Mouse (Mus musculus) layer of hippocampus, adult 8-10 months (tissue): ENCODE measurements around the gene Prnp. TPM values are rescaled to one million over a fixed set of nuclear protein-coding genes. Genes with fewer than 3 reads are reported as not detected.

Source experiments
- DNase-seq, 2 experiments: peaks; one replicate each; pipeline ENCODE4 v3.0.0; 2022; ENCODE audit warnings: low spot score in 2 of 2
- total RNA-seq, 4 experiments: library from RNA; stranded (reverse); gene quantifications; 2 replicates each; pipeline ENCODE4 v1.2.4; 2022

Gene Prnp
- total RNA-seq, 4 experiments from 2014 or later: 1,012 to 1,060 (median 1,025) TPM

DNA sequence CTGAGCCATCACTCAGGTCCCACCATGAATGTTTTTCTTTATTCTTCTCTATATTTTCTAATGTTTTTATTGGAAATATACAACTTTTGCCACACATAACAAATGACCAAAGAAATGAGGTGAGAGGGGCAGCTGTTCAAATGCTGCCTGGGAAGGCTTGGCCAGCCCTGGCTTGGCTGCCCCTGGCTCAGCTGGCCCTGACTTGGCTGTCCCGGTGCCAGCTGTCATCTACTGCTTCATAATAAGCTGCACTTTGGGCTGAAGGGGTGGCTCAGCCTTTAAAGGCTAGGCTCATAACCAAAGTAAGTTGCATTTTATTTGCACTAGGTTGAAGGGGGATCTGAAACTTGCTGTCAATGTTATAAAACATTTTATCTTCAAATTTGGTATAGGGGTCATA lies 2.9 kb upstream of the Prnp start:
- DNase-seq: no peak

- DNase-seq: no peak
Measured at GRCm38 (mm10) chr2:131907311-131907710, 2.4 kb upstream of the Prnp start.

DNA sequence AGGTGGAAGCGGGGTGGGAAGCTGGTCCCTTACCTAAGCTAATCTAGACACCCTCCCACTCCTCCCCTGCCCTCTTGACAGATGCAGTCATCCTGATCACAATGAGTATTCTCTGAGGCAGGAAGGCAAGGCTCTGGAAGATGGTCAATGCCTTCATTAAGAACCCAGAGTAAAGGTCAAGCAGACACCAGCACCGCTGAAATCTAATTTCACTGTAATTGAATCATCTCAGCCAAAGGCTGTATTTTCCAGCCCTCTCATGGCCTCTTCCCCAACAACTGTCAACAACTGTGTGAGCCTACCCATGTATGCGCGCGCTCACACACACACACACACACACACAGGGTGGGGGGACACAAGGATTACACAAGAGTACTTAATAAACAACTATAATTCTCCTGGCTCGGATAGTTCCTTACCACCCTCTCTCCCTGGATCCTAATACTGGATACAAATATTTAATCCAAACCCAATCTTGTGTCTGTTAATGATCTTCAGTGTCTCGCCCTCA lies 1.3 kb upstream of the Prnp start:
- no peak for DNase-seq

- no peak for DNase-seq
Measured at GRCm38 (mm10) chr2:131908906-131909305, 822 bp upstream of the Prnp start.

- DNase-seq: no peak
Measured at GRCm38 (mm10) chr2:131910847-131911246, 1.1 kb downstream of the Prnp start.

GRCm38 (mm10) chr2:131911341-131911740 lies 1.6 kb downstream of the Prnp start:
- no peak for DNase-seq

GRCm38 (mm10) chr2:131912526-131913258 lies 3.0 kb downstream of the Prnp start:
- no peak for DNase-seq

DNA sequence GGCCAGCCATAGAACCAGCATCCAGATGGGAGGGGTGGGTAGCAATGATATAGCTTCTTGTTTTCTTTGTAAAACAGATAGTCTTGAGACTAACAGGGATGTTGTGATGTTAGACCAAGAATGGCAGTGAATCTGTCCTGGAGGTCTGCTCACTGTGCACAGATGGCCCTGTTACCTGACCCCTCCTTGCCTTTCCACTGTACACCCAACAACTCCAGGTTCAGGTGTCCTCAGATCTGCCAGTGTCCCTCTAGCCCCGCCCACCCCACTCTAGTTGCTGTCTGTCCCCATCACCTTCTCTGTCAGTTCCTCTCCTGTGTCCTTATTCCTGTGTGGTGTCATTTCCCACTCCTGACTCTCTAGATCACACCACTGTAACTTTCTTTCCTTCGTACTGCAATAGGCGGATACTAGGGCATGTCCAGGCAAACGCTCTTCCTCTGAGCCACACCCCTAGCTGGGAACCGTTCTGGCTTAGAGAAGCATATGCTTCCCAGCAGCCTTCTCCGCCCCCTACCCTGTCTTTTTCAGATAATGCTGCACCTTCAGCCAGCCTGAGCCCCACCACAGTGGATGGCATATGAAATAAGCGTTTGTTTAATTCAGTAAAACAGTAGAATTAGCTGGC lies 22.7 kb downstream of the Prnp start:
- no peak for DNase-seq

- no peak for DNase-seq
Measured at GRCm38 (mm10) chr2:131933013-131933412, 23.3 kb downstream of the Prnp start.

- no peak for DNase-seq
Measured at GRCm38 (mm10) chr2:131933598-131933997, 23.9 kb downstream of the Prnp start.

DNA sequence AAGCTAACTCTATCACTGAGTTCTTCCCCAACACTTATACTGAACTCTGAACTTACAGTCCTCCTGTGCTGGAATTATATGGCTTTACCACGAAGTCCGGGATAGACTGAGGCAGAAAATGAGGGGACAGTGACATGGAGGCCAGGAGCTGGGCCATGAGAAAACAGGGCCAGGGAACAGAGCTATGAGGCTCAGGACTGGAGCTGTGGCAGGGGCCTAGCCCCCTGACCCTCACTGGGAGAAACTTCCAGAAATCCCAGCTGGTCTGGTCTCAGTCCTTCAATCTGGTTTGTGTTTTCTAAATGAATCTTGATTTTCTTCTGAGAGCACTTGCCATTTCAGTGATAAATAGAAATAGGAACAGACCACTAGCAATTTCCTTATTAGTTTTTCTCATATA lies 24.5 kb downstream of the Prnp start:
- DNase-seq: no peak

- no peak for DNase-seq
Measured at GRCm38 (mm10) chr2:131935390-131936105, 25.8 kb downstream of the Prnp start.

DNA sequence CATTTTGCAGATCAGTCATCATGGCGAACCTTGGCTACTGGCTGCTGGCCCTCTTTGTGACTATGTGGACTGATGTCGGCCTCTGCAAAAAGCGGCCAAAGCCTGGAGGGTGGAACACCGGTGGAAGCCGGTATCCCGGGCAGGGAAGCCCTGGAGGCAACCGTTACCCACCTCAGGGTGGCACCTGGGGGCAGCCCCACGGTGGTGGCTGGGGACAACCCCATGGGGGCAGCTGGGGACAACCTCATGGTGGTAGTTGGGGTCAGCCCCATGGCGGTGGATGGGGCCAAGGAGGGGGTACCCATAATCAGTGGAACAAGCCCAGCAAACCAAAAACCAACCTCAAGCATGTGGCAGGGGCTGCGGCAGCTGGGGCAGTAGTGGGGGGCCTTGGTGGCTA lies 26.7 kb downstream of the Prnp start:
- no peak for DNase-seq

DNA sequence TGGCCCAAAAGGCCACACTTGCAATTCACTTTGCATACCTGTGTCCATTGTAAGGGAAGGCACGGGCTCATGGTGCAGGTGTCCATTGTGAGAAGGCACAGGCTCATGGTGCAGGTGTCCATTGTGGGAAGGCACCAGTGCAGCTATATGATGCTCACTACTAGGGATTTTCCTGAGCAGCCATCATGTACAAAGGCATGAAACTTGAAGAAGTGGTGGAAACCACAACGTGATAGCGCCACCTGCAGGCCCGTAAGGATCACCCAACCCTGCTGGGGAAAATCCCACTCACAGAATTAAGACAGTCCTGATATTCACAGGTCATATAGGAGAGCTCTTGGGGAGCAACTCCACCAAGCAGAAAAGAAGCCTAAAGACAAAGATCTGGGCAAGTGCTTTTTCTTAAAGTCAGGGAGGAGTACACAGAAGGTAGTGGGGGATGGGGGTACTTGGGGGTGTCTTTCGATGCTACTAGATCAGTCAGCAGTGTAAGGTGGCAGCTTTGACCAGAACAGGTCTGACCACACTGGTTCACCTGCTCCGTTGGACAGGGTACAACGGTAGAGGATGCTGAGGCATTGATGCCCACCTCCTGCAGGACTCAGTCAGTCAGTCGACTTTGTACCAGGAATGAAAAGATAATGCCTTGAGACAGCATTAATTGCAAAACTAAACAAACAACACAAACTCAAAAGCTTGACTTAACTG lies 29.8 kb downstream of the Prnp start:
- peak; percentile 48 to 71 for DNase-seq

DNA sequence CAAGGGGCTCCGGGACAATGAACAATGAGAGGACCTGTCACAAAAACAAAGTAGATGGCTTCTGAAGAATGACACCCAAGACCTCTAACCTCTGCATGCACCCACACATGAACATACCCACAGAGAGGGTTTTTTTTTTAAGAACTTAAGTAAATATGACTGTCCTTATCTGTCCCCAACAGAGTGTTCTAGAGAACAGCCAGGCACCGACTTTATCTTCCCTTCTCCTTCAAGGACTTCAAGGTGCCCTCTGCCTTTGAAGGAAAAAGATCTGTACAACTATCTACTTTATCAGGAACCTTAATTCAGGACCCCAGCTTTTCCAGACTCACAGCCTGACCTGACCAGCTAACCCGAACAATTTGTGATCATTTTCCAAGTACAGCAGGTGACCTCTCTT lies 30.8 kb downstream of the Prnp start:
- DNase-seq: no peak

GRCm38 (mm10) chr2:131941501-131941900 lies 31.8 kb downstream of the Prnp start:
- DNase-seq: no peak

GRCm38 (mm10) chr2:131944370-131944769 lies 34.6 kb downstream of the Prnp start:
- no peak for DNase-seq

GRCm38 (mm10) chr2:131945225-131945624 lies 35.5 kb downstream of the Prnp start:
- peak in 1 of 2 experiments; percentile 2 for DNase-seq

DNA sequence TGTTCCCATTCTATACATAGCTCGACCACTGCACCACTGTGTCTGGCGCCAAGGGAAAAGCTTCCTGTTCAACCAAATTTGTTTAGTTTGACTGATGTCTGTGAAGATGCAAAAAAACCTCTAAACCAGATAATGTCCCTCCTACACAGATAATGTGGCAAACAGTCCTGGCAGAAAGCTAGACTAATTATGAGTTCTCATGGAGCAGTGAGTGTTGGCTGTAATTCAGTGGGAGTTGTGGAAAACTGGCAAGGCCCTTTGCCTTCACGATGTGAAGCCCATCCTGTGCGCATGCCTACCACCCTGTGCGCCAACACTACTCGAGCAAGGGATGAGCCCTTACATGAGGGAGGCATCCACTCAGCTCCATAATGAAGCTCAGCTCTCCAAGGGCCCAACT lies 36.0 kb downstream of the Prnp start:
- peak in 1 of 2 experiments; percentile 8 for DNase-seq

GRCm38 (mm10) chr2:131946351-131946750 lies 36.6 kb downstream of the Prnp start:
- DNase-seq: peak in 1 of 2 experiments; percentile 3

DNA sequence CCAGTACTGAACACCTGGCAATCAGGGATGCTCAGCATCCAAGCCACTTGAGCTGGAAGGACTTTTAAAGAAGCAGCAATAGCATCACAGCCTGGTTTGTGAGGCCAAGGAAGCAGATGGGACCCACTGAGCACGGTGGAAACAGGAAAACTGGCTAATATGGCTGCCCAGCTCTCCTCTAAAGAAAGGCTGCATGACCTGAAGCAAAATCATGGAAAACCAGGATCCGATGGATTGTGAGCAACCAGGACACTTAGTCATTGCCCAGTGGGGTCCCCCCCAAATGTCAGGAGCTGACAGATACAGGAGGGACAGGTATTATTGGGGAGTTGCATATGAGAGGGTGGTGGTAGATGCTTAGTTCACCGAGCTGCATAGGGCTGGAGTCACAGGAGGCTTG lies 38.4 kb downstream of the Prnp start:
- DNase-seq: peak in 1 of 2 experiments; percentile 1
